Mouse (Mus musculus) ES-Bruce4 (cell line): Measurements from ENCODE around the gene Rassf8.

Source experiments
- CTCF ChIP-seq: IDR thresholded peaks from one replicate; pipeline ENCODE4 v1.8.1; 2011; ENCODE audit warnings: low read depth, low read length
- POLR2A ChIP-seq: IDR thresholded peaks from one replicate; pipeline ENCODE4 v1.8.1; 2011; ENCODE audit warnings: low read length; ENCODE audit not compliant: insufficient read depth

DNA sequence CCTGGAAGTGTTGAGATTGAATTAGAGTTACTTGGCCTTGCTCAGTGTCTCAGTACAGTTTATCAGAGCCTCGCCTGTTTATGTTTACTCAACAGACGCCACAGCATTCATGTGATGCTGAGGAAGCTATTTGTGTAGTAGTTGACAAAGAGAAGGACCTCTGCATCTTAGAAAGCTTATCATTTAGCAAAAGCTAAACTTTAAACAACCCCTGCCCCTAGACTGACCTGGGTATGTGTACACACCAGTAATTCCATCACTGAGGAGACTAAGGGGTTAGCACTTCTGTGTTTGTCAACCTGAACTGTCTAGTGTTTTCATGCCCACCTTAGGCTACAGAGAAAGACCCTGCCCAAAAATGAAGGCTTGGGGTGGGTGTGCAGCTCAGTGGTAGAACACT is 12.9 kb downstream of the Rassf8 start:
- TF ChIP-seq CTCF (no peak), POLR2A (no peak)
